Mouse (Mus musculus) CH12.LX (cell line): Measurements from ENCODE around the gene Pknox1.

ENCODE experiments used
- CTCF ChIP-seq, 2 experiments: IDR thresholded peaks in 1 of 2; conservative IDR thresholded peaks in 1 of 2; 2 replicates each; pipeline ENCODE4 v1.5.1; 2011 to 2012; ENCODE audit warnings: low read depth in 2 of 2, low read length in 2 of 2, improper control_type of control experiment in 1 of 2, inconsistent platforms in 1 of 2, mild to moderate bottlenecking in 1 of 2, moderate library complexity in 1 of 2
- EP300 ChIP-seq: IDR thresholded peaks from 2 replicates; pipeline ENCODE4 v1.6.1; 2011; ENCODE audit warnings: low read length, improper control_type of control experiment
- GABPA ChIP-seq: IDR thresholded peaks from 2 replicates; pipeline ENCODE4 v1.6.1; 2012; ENCODE audit warnings: low read depth, low read length, improper control_type of control experiment, inconsistent platforms; ENCODE audit not compliant: insufficient replicate concordance
- HCFC1 ChIP-seq: IDR thresholded peaks from 2 replicates; pipeline ENCODE4 v1.6.1; 2012; ENCODE audit warnings: low read depth, mild to moderate bottlenecking, inconsistent platforms, low read length, improper control_type of control experiment
- MAX ChIP-seq: IDR thresholded peaks from 2 replicates; pipeline ENCODE4 v1.6.1; 2011; ENCODE audit warnings: low read length, improper control_type of control experiment
- MYC ChIP-seq: IDR thresholded peaks from 2 replicates; pipeline ENCODE4 v1.6.1; 2011; ENCODE audit warnings: low read depth, mild to moderate bottlenecking, improper control_type of control experiment, low read length
- NRF1 ChIP-seq: IDR thresholded peaks from 2 replicates; pipeline ENCODE4 v1.6.1; 2014; ENCODE audit warnings: low read depth, mild to moderate bottlenecking, inconsistent platforms, low read length, improper control_type of control experiment, moderate library complexity
- PAX5 ChIP-seq: IDR thresholded peaks from 2 replicates; pipeline ENCODE4 v1.6.1; 2012; ENCODE audit warnings: low read length, inconsistent platforms, mixed read lengths
- POLR2A ChIP-seq: IDR thresholded peaks from 2 replicates; pipeline ENCODE4 v1.6.1; 2011; ENCODE audit warnings: low read depth, mild to moderate bottlenecking, improper control_type of control experiment, low read length
- SIN3A ChIP-seq: IDR thresholded peaks from 2 replicates; pipeline ENCODE4 v1.6.1; 2012; ENCODE audit warnings: low read length, improper control_type of control experiment, inconsistent platforms
- SMC3 ChIP-seq: IDR thresholded peaks from 2 replicates; pipeline ENCODE4 v1.6.1; 2011; ENCODE audit warnings: low read depth, low read length, improper control_type of control experiment
- ZMIZ1 ChIP-seq: IDR thresholded peaks from 2 replicates; pipeline ENCODE4 v1.6.1; 2012; ENCODE audit warnings: low read depth, mild to moderate bottlenecking, inconsistent platforms, low read length, improper control_type of control experiment
- ZNF384 ChIP-seq: IDR thresholded peaks from 2 replicates; pipeline ENCODE4 v1.6.1; 2012; ENCODE audit warnings: low read depth, low read length, improper control_type of control experiment, inconsistent platforms

- no peak for TF ChIP-seq ZMIZ1
- TF ChIP-seq SMC3 = no peak
- no peak for TF ChIP-seq POLR2A
- no peak for TF ChIP-seq CTCF (conservative IDR thresholded peaks at IDR 0.05 in 1 of 2, IDR thresholded peaks at IDR 0.05 in 1 of 2; ENCODE audit: low read depth in 2 of 2, low read length in 2 of 2)
- no peak for TF ChIP-seq MAX
- no peak for TF ChIP-seq ZNF384
- TF ChIP-seq NRF1 = no peak
- TF ChIP-seq MYC = no peak
- TF ChIP-seq EP300 = no peak
- no peak for TF ChIP-seq GABPA
- no peak for TF ChIP-seq SIN3A
- no peak for TF ChIP-seq PAX5
- no peak for TF ChIP-seq HCFC1
These were observed 18.7 kb downstream of the Pknox1 start for GRCm38 (mm10) chr17:31583185-31583584.
